Mouse (Mus musculus): ENCODE data around the gene Plcb1.

Plcb1 gene

GRCm38 (mm10) chr2:135434947-135435515 lies 649.2 kb downstream of the Plcb1 start:
- DNase-seq: no peak

- no peak for DNase-seq
Measured at GRCm38 (mm10) chr2:135439034-135439433, 653.2 kb downstream of the Plcb1 start.

DNA sequence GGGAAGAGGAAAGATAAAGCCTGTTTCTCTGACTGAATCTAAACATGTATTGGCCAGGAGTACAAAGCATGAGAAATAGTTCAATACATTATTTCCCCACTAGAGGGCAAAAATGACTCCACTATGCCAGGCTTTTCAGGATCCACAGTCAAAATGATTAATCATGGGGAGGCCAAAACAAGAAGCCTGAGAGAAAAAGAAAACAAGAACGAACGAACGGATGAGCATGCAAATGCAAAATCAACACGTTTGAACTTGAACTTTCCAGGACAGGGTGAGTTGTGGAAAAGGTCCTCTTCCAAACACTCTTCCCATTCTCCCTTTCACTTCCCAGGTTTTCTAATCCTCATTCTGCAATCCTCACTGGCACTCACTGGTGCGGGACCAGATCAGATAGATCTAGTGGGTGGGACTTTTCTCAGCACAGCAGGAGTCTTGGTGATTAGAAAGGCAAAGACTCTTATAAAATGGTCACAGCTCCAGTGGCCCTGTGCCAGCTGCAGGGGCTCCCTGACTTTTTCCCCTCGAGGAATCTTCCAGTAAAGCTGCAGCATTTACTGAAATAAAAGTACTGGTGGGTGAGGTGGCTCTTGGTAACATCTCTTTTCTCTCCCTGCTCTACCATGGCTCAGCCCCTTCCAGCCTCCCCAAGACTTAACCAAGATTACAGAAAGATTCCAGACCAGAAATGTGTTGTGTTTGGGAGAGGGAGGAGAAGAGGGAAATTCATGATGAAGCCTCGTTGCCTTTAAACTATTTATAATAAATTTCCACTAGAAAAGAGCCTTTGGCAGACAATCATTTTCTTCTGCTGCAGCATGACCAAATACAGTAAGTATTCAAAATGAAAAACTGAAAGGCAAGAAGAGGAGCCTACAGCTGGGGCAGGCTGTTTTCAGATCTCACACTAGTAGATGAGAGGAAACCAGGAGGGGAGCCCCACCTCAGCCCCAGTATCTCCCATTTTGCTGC lies 654.0 kb downstream of the Plcb1 start:
- peak; percentile 79 for DNase-seq

GRCm38 (mm10) chr2:135453581-135453980 lies 667.7 kb downstream of the Plcb1 start:
- no peak for DNase-seq

- DNase-seq: no peak
Measured at GRCm38 (mm10) chr2:135454015-135454414, 668.1 kb downstream of the Plcb1 start.

GRCm38 (mm10) chr2:135454455-135454854 lies 668.6 kb downstream of the Plcb1 start:
- DNase-seq: no peak

DNA sequence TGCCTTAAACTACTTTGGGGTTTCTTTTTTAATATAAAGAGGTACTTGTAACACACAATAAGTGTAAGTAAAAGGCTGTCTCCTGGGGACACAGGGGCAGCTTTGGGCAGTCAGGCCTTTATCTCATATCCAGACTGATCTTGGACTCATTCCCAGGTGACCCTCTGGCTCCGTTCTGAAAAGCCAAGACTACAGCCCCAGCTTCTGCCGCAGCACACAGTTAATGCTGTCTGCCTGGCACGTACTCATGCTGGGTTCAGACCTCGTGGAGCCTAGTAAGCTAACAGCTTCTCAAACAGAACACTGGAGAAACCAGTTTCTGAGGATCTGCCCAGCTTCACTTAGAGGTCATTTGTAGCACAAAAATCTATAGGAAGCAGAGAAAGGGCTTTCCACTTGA lies 682.0 kb downstream of the Plcb1 start:
- DNase-seq: no peak

- no peak for DNase-seq
Measured at GRCm38 (mm10) chr2:135474107-135474506, 688.2 kb downstream of the Plcb1 start.

- DNase-seq: no peak
Measured at GRCm38 (mm10) chr2:135485248-135485647, 699.4 kb downstream of the Plcb1 start.

GRCm38 (mm10) chr2:135488277-135488676 lies 702.4 kb downstream of the Plcb1 start:
- DNase-seq: no peak

GRCm38 (mm10) chr2:135489127-135489526 lies 703.3 kb downstream of the Plcb1 start:
- DNase-seq: no peak

DNA sequence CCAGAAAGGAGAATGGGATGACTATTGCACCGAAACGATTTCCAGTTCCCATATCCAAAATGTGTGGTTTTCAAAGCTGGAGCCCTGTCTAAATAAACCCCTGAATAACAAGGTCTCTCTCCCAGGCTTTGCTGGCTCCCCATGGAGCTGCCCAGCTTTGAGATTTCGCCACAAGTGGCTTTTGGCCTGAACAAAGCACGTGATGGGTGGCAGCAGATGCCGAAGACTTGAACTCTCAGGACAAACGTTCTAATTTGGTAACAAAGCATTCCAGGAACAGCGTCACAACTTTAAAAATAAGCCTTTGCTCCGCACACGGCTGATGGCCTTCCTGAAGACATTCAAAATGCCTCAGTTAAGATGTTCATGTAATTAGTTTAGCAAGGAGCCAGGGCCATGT lies 706.9 kb downstream of the Plcb1 start:
- DNase-seq: no peak

- DNase-seq: no peak
Measured at GRCm38 (mm10) chr2:135496553-135496952, 710.7 kb downstream of the Plcb1 start.

DNA sequence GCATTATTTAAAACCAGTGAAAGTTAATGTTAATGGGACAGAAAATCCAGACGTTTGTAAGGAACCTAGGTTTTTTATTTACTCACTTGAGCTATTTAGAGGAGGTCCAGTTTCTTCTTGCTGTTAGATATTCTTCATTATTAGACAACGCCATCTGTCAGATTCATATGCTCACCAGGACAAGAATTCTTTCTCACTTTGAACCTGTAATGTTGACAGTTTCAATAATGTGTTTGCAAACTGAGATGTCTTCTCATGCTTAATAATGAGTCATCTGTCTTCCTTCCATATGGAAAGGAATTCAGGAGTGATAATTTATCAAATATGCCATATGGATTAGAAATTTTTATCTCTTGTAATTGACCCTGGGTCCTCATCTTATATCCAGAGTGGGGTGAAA lies 711.4 kb downstream of the Plcb1 start:
- DNase-seq: no peak

GRCm38 (mm10) chr2:135500872-135501271 lies 715.0 kb downstream of the Plcb1 start:
- DNase-seq: no peak

- no peak for DNase-seq
Measured at GRCm38 (mm10) chr2:135503328-135503997, 717.6 kb downstream of the Plcb1 start.

DNA sequence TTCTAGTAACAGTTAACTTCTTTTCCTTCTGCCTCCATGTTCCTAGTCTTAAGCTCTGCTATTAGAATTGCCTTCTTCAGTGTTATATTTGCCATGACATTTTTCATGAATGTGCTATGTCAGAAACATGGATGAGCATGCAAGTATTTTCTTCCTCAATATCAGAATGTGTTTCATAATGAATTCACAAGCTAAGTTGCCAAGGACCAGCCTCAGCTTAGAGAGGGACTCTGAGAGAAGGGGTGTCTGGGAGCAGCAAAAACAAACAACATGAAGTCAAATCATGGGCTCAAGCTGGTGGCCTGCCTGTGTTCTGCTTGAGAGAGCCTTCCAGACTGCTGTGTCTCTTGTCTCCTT lies 718.1 kb downstream of the Plcb1 start:
- no peak for DNase-seq

- no peak for DNase-seq
Measured at GRCm38 (mm10) chr2:135507111-135507510, 721.2 kb downstream of the Plcb1 start.

- no peak for DNase-seq
Measured at GRCm38 (mm10) chr2:135518956-135519355, 733.1 kb downstream of the Plcb1 start.
